Mouse (Mus musculus) heart, embryonic 11.5 days (tissue): ENCODE data around the gene Sbk2. TPM values are rescaled to one million over a fixed set of nuclear protein-coding genes. Genes with fewer than 3 reads are reported as not detected.

Source experiments
- ATAC-seq: fragments of 200-750 bp; cut with Nextera tagmentation; replicated peaks from 2 replicates; pipeline ENCODE4 v1.8.0; 2017; ENCODE audit warnings: moderate library complexity; ENCODE audit not compliant: insufficient number of reproducible peaks, low FRiP score, low TSS enrichment
- H3K27ac ChIP-seq: fragments of 300-500 bp; sonication (generic); 2 replicates; pipeline ENCODE4 v1.5.1; 2014; ENCODE audit warnings: mild to moderate bottlenecking, low read depth, low read length
- H3K27me3 ChIP-seq: fragments of 300-500 bp; sonication (generic); 2 replicates; pipeline ENCODE4 v1.6.1; 2014; ENCODE audit warnings: mild to moderate bottlenecking, low read length, mixed read lengths; ENCODE audit not compliant: control insufficient read depth, insufficient read depth
- H3K36me3 ChIP-seq: fragments of 300-500 bp; sonication (generic); 2 replicates; pipeline ENCODE4 v1.6.1; 2014; ENCODE audit warnings: mild to moderate bottlenecking, low read length, moderate library complexity, mixed read lengths; ENCODE audit not compliant: control insufficient read depth, insufficient read depth
- H3K4me1 ChIP-seq: fragments of 300-500 bp; sonication (generic); 2 replicates; pipeline ENCODE4 v1.6.1; 2014; ENCODE audit warnings: low read length; ENCODE audit not compliant: control insufficient read depth, insufficient read depth
- H3K4me2 ChIP-seq: fragments of 300-500 bp; sonication (generic); 2 replicates; pipeline ENCODE4 v1.6.1; 2014; ENCODE audit warnings: mild to moderate bottlenecking, moderate library complexity
- H3K4me3 ChIP-seq: fragments of 300-500 bp; sonication (generic); 2 replicates; pipeline ENCODE4 v1.5.1; 2014; ENCODE audit warnings: low read depth, low read length
- H3K9ac ChIP-seq: fragments of 300-500 bp; sonication (generic); 2 replicates; pipeline ENCODE4 v1.6.1; 2014; ENCODE audit warnings: mild to moderate bottlenecking, low read depth, low read length, moderate library complexity
- H3K9me3 ChIP-seq: fragments of 300-500 bp; sonication (generic); replicated peaks from 2 replicates; pipeline ENCODE4 v1.6.1; 2016; ENCODE audit warnings: low read length; ENCODE audit not compliant: control insufficient read depth
- WGBS: fragments of 180-500 bp; shearing (Covaris S2); extraction: QIAGEN DNeasy Blood & Tissue Kit; methylation state at CpG from one replicate; pipeline ENCODE4 v1.1.7; 2014; ENCODE audit not compliant: insufficient replicate concordance; 5-methylcytosine and 5-hydroxymethylcytosine counted together
- polyA plus RNA-seq: library from polyadenylated mRNA; unstranded; fragments of >200 nt; fragmentation: Nextera tagmentation; extraction: Ambion mirVana; gene quantifications from 2 replicates; pipeline ENCODE4 v1.2.1, GENCODE M21; 2014

Gene Sbk2
- polyA plus RNA-seq, 1 experiment from 2014 or later: 3.3 TPM

DNA sequence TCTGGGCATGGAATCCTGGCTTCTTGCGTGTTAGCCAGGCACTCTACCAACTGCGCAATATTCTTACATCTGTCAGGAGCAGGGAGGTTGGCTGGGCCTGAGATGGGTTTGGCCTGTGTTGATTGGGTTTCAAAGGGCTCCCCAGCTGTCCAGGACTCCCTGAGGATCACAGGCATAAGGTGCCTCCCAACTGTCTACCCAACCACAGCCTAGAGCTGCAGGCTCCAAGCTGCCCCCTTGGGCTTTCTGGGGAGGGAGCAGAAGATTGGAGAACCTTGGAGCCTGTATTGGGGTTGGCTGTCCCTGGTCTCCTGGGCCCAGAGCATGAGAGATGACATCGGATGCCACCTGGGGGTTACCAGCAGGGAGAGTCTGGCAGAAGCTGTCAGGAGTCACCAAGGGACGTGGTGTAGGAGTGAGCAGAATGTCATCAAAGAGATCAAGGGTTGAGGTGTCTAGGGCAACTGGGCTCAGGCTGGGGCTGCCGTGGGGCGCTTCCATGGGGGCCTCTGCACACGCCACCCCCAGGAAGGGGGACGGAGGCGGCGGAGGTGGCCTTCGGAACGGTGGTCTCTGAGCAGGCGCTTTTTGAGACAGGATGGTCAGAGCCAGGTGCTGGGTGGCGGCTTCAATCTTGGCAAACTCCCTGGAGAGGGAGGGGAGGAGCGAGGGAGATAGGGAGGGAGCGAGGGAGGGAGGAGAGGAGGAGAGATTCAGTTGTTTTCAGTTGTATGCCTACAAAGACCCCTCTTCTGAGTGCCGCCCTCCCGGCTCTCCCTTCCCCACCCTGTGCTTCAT lies 65.2 kb downstream of the Sbk2 start:
- Histone ChIP-seq H3K9ac (peak overlapping the region; percentile 63), H3K9me3 (no peaks in the 10 kb centered on the region), H3K4me2 (peak overlapping the region; percentile 72), H3K4me3 (peak overlapping the region; percentile 42), H3K36me3 (no peaks in the 10 kb centered on the region), H3K27me3 (no peaks in the 10 kb centered on the region), H3K4me1 (peaks cover 9% of the 10 kb centered on the region), H3K27ac (no peak overlapping the region)
- WGBS: 17% methylated on average over 17 of the region's 18 CpGs
- no peak; the same call in 1 of the 2 replicates for ATAC-seq

- H3K4me2 ChIP-seq: no peak overlapping the region
- H3K27me3 ChIP-seq: no peaks in the 10 kb centered on the region
- WGBS: 54% methylated on average over 11 of the region's 11 CpGs
- ATAC-seq: no peak
- H3K4me3 ChIP-seq: no peak overlapping the region
- no peaks in the 10 kb centered on the region for H3K36me3 ChIP-seq
- H3K4me1 ChIP-seq: peaks cover 9% of the 10 kb centered on the region
- no peaks in the 10 kb centered on the region for H3K9me3 ChIP-seq
- no peak overlapping the region for H3K27ac ChIP-seq
- no peak overlapping the region for H3K9ac ChIP-seq
Observed at GRCm38 (mm10) chr7:4895186-4895585, 69.0 kb downstream of the Sbk2 start.

Other genes with a start within 250 kb of the Sbk2 start
- gene Tmem150b, start 239.2 kb downstream of the Sbk2 start, polyA plus RNA-seq: not detected in 2 replicates
- 58.6 and 63.5 TPM in 2 replicates for gene Kmt5c, start 224.3 kb downstream of the Sbk2 start, polyA plus RNA-seq
- gene Cox6b2, start 211.3 kb downstream of the Sbk2 start, polyA plus RNA-seq: 32.9 and 42.4 TPM in 2 replicates
- not detected in 2 replicates for gene Fam71e2, start 193.1 kb downstream of the Sbk2 start, polyA plus RNA-seq
- not detected in 2 replicates for gene Il11, start 181.5 kb downstream of the Sbk2 start, polyA plus RNA-seq
- not detected in 2 replicates for gene Tmem190, start 181.5 kb downstream of the Sbk2 start, polyA plus RNA-seq
- 2.2 and 2.4 TPM in 2 replicates for gene Tmem238, start 174.8 kb downstream of the Sbk2 start, polyA plus RNA-seq
- 143 and 156 TPM in 2 replicates for gene Rpl28, start 171.5 kb downstream of the Sbk2 start, polyA plus RNA-seq
- 317 and 378 TPM in 2 replicates for gene Ube2s, start 151.8 kb downstream of the Sbk2 start, polyA plus RNA-seq
- 0.09 TPM in 1 of 2 replicates, not detected in the other for gene Shisa7, start 119.7 kb downstream of the Sbk2 start, polyA plus RNA-seq
- 2.9 and 3.3 TPM in 2 replicates for gene Isoc2b, start 94.1 kb downstream of the Sbk2 start, polyA plus RNA-seq
- 0.59 and 1.1 TPM in 2 replicates for gene Isoc2a, start 87.3 kb downstream of the Sbk2 start, polyA plus RNA-seq
- 0.17 and 0.20 TPM in 2 replicates for gene Gm36210, start 57.9 kb downstream of the Sbk2 start, polyA plus RNA-seq
- 2.6 and 2.8 TPM in 2 replicates for gene Zfp628, start 49.2 kb downstream of the Sbk2 start, polyA plus RNA-seq
- gene Nat14, start 42.4 kb downstream of the Sbk2 start, polyA plus RNA-seq: 4.7 and 5.0 TPM in 2 replicates
- 0.53 and 1.1 TPM in 2 replicates for gene Ssc5d, start 38.6 kb downstream of the Sbk2 start, polyA plus RNA-seq
- gene Sbk3, start 6.8 kb upstream of the Sbk2 start, polyA plus RNA-seq: 0.44 and 0.49 TPM in 2 replicates
- 32.5 and 38.8 TPM in 2 replicates for gene Zfp579, start 31.8 kb upstream of the Sbk2 start, polyA plus RNA-seq
- gene Zfp524, start 50.0 kb upstream of the Sbk2 start, polyA plus RNA-seq: 10.2 and 11.0 TPM in 2 replicates
- gene Fiz1, start 50.3 kb upstream of the Sbk2 start, polyA plus RNA-seq: 25.5 and 25.9 TPM in 2 replicates
- 0.89 TPM in 1 of 2 replicates, not detected in the other for gene Gm44973, start 51.1 kb upstream of the Sbk2 start, polyA plus RNA-seq
- 3.4 and 5.5 TPM in 2 replicates for gene Zfp865, start 56.0 kb upstream of the Sbk2 start, polyA plus RNA-seq
- gene Ccdc106, start 56.1 kb upstream of the Sbk2 start, polyA plus RNA-seq: 1.5 and 2.9 TPM in 2 replicates
- not detected in 2 replicates for gene 4632433K11Rik, start 69.7 kb upstream of the Sbk2 start, polyA plus RNA-seq
- gene Zfp784, start 74.0 kb upstream of the Sbk2 start, polyA plus RNA-seq: 3.4 and 4.2 TPM in 2 replicates
- gene Zfp580, start 87.1 kb upstream of the Sbk2 start, polyA plus RNA-seq: 14.7 and 17.8 TPM in 2 replicates
- 84.0 and 85.5 TPM in 2 replicates for gene U2af2, start 97.7 kb upstream of the Sbk2 start, polyA plus RNA-seq
- 47.0 and 48.1 TPM in 2 replicates for gene Epn1, start 115.8 kb upstream of the Sbk2 start, polyA plus RNA-seq
- gene Rfpl4, start 152.5 kb upstream of the Sbk2 start, polyA plus RNA-seq: not detected in 2 replicates
- 1.3 and 1.8 TPM in 2 replicates for gene Rasl2-9, start 161.5 kb upstream of the Sbk2 start, polyA plus RNA-seq
- gene Vmn1r55, start 185.3 kb upstream of the Sbk2 start, polyA plus RNA-seq: not detected in 2 replicates
- not detected in 2 replicates for gene Vmn1r56, start 232.3 kb upstream of the Sbk2 start, polyA plus RNA-seq